Mouse (Mus musculus): ENCODE data around the gene Kcnip4. TPM values are rescaled to one million over a fixed set of nuclear protein-coding genes. Genes with fewer than 3 reads are reported as not detected.
A peak's percentile ranks its signal among the peaks of the same experiment; 100 is the strongest.

Kcnip4 gene
- total RNA-seq (2021), result under 1 TPM in 1 of 2 experiments, not detected in 1; 0.11 TPM

GRCm38 (mm10) chr5:49524394-49525241 lies at the start of gene Kcnip4:
Gene Kcnip4 (minus strand): TSS chr5:49524907.
- DNase-seq, result peak; percentile 47

GRCm38 (mm10) chr5:49571876-49572275 lies 47.2 kb upstream of the Kcnip4 start:
- no peak for DNase-seq

GRCm38 (mm10) chr5:49563751-49564150 lies 39.0 kb upstream of the Kcnip4 start:
- DNase-seq, result no peak

- no peak for DNase-seq
Measured at GRCm38 (mm10) chr5:49557436-49557835, 32.7 kb upstream of the Kcnip4 start.

- DNase-seq, result no peak
Measured at GRCm38 (mm10) chr5:49547884-49548283, 23.2 kb upstream of the Kcnip4 start.

GRCm38 (mm10) chr5:49529362-49529761 lies 4.7 kb upstream of the Kcnip4 start:
- DNase-seq, result no peak

GRCm38 (mm10) chr5:49525242-49525612 lies 520 bp upstream of the Kcnip4 start:
- DNase-seq, result peak; percentile 5

- DNase-seq, result no peak
Measured at GRCm38 (mm10) chr5:49523997-49524393, 712 bp downstream of the Kcnip4 start.

- no peak for DNase-seq
Measured at GRCm38 (mm10) chr5:49522986-49523385, 1.7 kb downstream of the Kcnip4 start.

- DNase-seq, result no peak
Measured at GRCm38 (mm10) chr5:49498743-49499142, 26.0 kb downstream of the Kcnip4 start.

- DNase-seq, result no peak
Measured at GRCm38 (mm10) chr5:49487270-49487669, 37.4 kb downstream of the Kcnip4 start.

GRCm38 (mm10) chr5:49470738-49471137 lies 54.0 kb downstream of the Kcnip4 start:
- DNase-seq, result no peak

GRCm38 (mm10) chr5:49460643-49461276 lies 63.9 kb downstream of the Kcnip4 start:
- no peak for DNase-seq

- DNase-seq, result no peak
Measured at GRCm38 (mm10) chr5:49453100-49453499, 71.6 kb downstream of the Kcnip4 start.

- no peak for DNase-seq
Measured at GRCm38 (mm10) chr5:49451295-49451694, 73.4 kb downstream of the Kcnip4 start.

GRCm38 (mm10) chr5:49450876-49451275 lies 73.8 kb downstream of the Kcnip4 start:
- DNase-seq, result no peak

GRCm38 (mm10) chr5:49437236-49437635 lies 87.5 kb downstream of the Kcnip4 start:
- DNase-seq, result peak; percentile 20

- DNase-seq, result no peak
Measured at GRCm38 (mm10) chr5:49427689-49428088, 97.0 kb downstream of the Kcnip4 start.

GRCm38 (mm10) chr5:49419707-49420106 lies 105.0 kb downstream of the Kcnip4 start:
- no peak for DNase-seq

GRCm38 (mm10) chr5:49408351-49408750 lies 116.4 kb downstream of the Kcnip4 start:
- DNase-seq, result no peak

- no peak for DNase-seq
Measured at GRCm38 (mm10) chr5:49370543-49371076, 154.1 kb downstream of the Kcnip4 start.

GRCm38 (mm10) chr5:49368636-49369423 lies 155.9 kb downstream of the Kcnip4 start:
- DNase-seq, result peak; percentile 14

- no peak for DNase-seq
Measured at GRCm38 (mm10) chr5:49356381-49356780, 168.3 kb downstream of the Kcnip4 start.

Measured in heart, postnatal 4 days (tissue).